Comparison of ENCODE assay signal across 26 mouse cellular contexts in genomic region chr3:89561386-89561785, GRCm38 (mm10). TPM values are rescaled to one million over a fixed set of nuclear protein-coding genes. Genes with fewer than 3 reads are reported as not detected.
DNase-seq lines count a peak whose midpoint lies in the region; ATAC-seq and TF ChIP-seq lines count a peak whose summit lies in the region.
"Had no signal": no experiment of that assay in that cellular context is flagged by ENCODE, and none has a peak within 500 bp of the region (broad histone marks: within the 10 kb centered on the region; RNA-seq: fewer than 3 reads in every experiment).

No protein-coding gene starts in this region.

- no peaks in the 10 kb centered on the region; the same call in 1 of the 2 replicates for H3K27me3 ChIP-seq in cerebellum, adult 2 months (ENCODE audit: control insufficient read depth, insufficient read depth, low read length)
- H3K27me3 ChIP-seq: embryonic facial prominence, embryonic 12.5 days; embryonic facial prominence, embryonic 15.5 days; hindbrain, embryonic 12.5 days; hindbrain, embryonic 15.5 days had no signal

- H3K27ac ChIP-seq in cerebellum, adult 2 months (ENCODE audit: insufficient read depth, low read length), result no peak overlapping the region
- H3K27ac ChIP-seq: embryonic facial prominence, embryonic 12.5 days; embryonic facial prominence, embryonic 15.5 days; heart, adult 2 months; heart, embryonic 10.5 days; heart, embryonic 13.5 days; hindbrain, embryonic 12.5 days; hindbrain, embryonic 15.5 days had no signal

- no peak for TF ChIP-seq CTCF in cerebellum, adult 2 months (IDR thresholded peaks at IDR 0.05; ENCODE audit: borderline replicate concordance, insufficient read depth, low read depth, low read length)

- 0 out of 2 replicates have a peak, but pooled peaks cover 3% of the 10 kb centered on the region for H3K4me1 ChIP-seq in cerebellum, adult 2 months (ENCODE audit: control insufficient read depth, insufficient read depth, low read length)
- H3K4me1 ChIP-seq: heart, embryonic 13.5 days had no signal

- 46% methylated on average over 6 of the region's 6 CpGs for WGBS in cerebellum, adult 2 months

- intact Hi-C loops in heart, postnatal 36 days (cut with DNase I), result no loop called here

- no peak for TF ChIP-seq POLR2A in cerebellum, adult 2 months (IDR thresholded peaks at IDR 0.05; ENCODE audit: borderline replicate concordance, insufficient read depth, low read length)

- H3K4me3 ChIP-seq in cerebellum, adult 2 months (replicated peaks; ENCODE audit: insufficient read depth, low read depth, low read length), result no peak overlapping the region
- H3K4me3 ChIP-seq: embryonic facial prominence, embryonic 12.5 days; embryonic facial prominence, embryonic 15.5 days; heart, adult 2 months; heart, embryonic 10.5 days; heart, embryonic 13.5 days; hindbrain, embryonic 12.5 days; hindbrain, embryonic 15.5 days had no signal

- DNase-seq in cerebellum, adult 11-12 months, result peak; percentile 12
- peak; percentile 47 to 49 for DNase-seq in cerebellum, adult 2 months
- DNase-seq in cerebellum, adult 9-11 months, result peak; percentile 29
- peak; percentile 31 to 38 for DNase-seq in cerebellum, postnatal 36 days
- no peak for DNase-seq in heart, postnatal 36 days
- DNase-seq in B cell, adult 2 months, result no peak
- DNase-seq: adrenal gland, adult 2 months; adrenal gland, postnatal 14 days; gastrocnemius, postnatal 10 days; gastrocnemius, postnatal 36 days; kidney, adult 2 months had no signal

- no peak for ATAC-seq in cerebellum, adult (ENCODE audit: insufficient number of reproducible peaks, low FRiP score, low TSS enrichment)
- ATAC-seq: CD4-positive, CD25-positive, alpha-beta regulatory T cell, adult 4 months; forebrain, embryonic 16.5 days; intestine, postnatal 0 days had no signal

RNA-seq across cellular contexts. Expression of gene Kcnn3, which starts 41.4 kb away (rescaled TPM):
- 6.1 and 6.2 TPM in 2 replicates for polyA plus RNA-seq in cerebellum, adult 2 months (2012; rRNA removed)
- 1 to 10 TPM; 1.9 to 2.3 TPM for total RNA-seq in heart, postnatal 36 days (2021)
- total RNA-seq: common myeloid progenitor, adult 5-6 weeks; granulocyte monocyte progenitor cell, adult 5-6 weeks; hematopoietic stem cell, adult 5-6 weeks; MEL had no signal
- polyA plus RNA-seq: CD4-positive, CD25-positive, alpha-beta regulatory T cell, adult 4 months had no signal

Comparison
In these comparisons a context has a peak if more than half of its experiments do, and no peak if none do; other contexts are left out.
1. DNase-seq: peak in cerebellum, adult 11-12 months (single experiment), cerebellum, adult 2 months (2 of 2), cerebellum, adult 9-11 months (single experiment) and cerebellum, postnatal 36 days (2 of 2); none in heart, postnatal 36 days (0 of 2) and B cell, adult 2 months (0 of 2).